Mouse (Mus musculus) Patski (cell line): Measurements from ENCODE around the gene Slc26a5. TPM values are rescaled to one million over a fixed set of nuclear protein-coding genes. Genes with fewer than 3 reads are reported as not detected.

Source experiments
- ATAC-seq: fragments of 100-300 bp; one replicate; pipeline ENCODE4 v1.8.0; 2021
- CTCF ChIA-PET: fragments of 350-600 bp; sonication (Branson Sonifier 250); formaldehyde crosslinking; loops from one replicate; lab custom pipeline; 2022; ENCODE audit warnings: inconsistent platforms; lab: Charles Lee
- POLR2A ChIA-PET: fragments of 350-600 bp; sonication (Branson Sonifier 250); formaldehyde crosslinking; loops from one replicate; lab custom pipeline; 2022; ENCODE audit warnings: antibody characterized with exemption, inconsistent platforms; lab: Charles Lee
- DNase-seq: peaks from one replicate; pipeline ENCODE4 v3.0.0-alpha.2; 2011; ENCODE audit warnings: low read depth, low spot score
- H3K27me3 ChIP-seq: fragments of 371-371 bp; one replicate; pipeline ENCODE4 v1.5.1; 2021
- CTCF ChIP-seq: fragments of 100-300 bp; IDR thresholded peaks from one replicate; pipeline ENCODE4 v1.5.1; 2021
- in situ Hi-C: fragments of 300-500 bp; cut with MboI; formaldehyde crosslinking; loops from 3 replicates; pipeline ENCODE4 v1.11.1; 2018; ENCODE audit warnings: low pct_unique_long_range_greater_than_20kb, mixed read lengths
- polyA plus RNA-seq: library from polyadenylated mRNA; unstranded; gene quantifications from one replicate; pipeline ENCODE4 v1.2.3, GENCODE M21; 2021

Slc26a5 gene
- not detected for polyA plus RNA-seq

DNA sequence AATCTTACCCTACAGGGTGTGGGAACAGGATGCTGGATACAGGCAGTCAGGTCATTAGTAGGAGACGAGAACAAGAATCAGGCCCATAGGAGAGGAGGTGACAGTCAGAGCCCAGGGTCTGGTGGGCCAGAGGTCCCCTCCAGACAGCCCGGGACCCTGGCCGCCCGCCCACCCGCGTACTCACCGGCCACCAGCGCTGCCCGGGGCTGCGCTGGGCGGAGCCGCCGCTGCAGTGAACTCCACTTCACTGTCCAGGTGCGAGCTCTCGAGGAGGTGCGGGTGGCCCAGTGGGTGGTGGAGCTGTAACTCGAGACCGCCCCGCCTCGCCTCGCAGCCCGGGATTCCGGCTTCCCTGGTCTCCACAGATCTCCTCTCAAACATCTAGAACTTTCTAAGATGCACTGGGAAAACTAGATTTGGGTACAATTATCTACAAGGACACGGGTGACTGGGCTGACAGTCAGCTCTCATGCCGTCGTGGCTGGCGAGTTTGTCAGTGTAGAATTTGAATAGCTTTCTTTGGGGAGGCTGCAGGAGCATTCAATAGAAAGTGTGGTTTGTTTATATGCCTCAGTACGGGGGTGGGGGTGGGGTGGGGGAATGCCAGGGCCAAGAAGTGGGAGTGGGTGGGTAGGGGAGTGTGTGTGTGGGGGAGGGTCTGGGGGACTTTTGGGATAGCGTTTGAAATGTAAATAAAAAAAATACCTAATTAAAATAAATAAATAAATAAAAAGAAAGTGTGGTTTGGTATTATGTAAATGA is at the start of gene Slc26a5:
Gene Slc26a5, minus strand, starts transcription at position 259 of the 762 bp plus-strand sequence.
- CTCF ChIA-PET: interaction anchor here (1.5 kb wide), 1 partner anchor 18 kb away, joined by 3 read pairs; no protein-coding TSS in a partner anchor
- no peak for TF ChIP-seq CTCF
- no peak for ATAC-seq
- H3K27me3 ChIP-seq: peaks cover 49% of the 10 kb centered on the region
- DNase-seq: no peak
- in situ Hi-C loops: no loop called here
- POLR2A ChIA-PET: no interaction called here

DNA sequence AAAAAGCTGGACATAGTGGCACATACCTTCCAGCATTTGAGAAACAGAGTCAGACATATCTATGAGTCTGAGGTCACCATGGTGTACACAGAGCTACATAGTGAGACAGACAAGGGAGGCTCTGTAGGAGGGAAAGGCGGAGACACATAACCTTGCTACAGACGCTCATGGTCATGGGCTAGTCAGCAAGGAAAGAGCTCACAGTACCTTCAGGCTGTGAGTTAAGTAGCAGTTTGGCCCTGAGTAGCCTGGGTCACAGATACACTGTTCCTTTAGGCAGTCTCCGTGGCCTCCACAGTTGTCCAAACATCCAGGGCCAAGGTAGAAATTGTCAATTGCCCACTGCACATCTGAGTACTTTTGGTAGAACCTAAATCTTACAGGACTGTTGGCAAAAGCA is 49.4 kb upstream of the Slc26a5 start:
- DNase-seq (no peak), ATAC-seq (no peak)

DNA sequence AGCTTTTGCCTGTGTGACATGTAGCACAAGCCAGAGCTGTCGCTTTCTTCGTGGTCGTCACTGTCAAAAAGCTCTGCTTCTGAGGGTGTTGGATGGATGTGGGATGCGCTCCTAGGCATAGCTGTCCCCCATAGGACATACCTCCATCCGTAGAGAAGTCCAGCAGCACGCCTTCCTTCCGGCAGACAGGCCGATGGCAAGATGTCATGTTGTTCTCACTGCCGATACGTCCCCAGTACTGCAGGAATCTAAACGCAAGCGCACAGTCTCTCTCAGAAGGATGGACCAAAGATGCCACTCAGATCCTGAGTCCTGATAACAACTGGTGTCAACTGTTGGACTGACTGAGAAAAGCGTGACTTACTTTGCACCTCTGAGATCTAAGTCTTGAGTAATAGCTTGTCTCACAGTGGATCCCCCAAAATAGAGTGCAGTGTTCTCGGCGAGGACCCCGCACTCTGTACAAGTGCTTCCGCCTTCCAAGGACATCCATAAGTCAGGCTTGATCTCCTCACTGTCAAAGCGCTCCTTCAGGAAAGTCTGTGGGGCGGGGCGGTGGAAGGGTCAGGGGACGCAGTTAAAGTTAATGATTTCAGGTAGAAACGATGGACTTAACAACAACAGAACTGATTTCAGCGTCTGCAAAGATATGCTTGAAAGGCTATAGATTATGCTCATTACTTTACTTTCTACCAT is 47.6 kb upstream of the Slc26a5 start:
- CTCF ChIA-PET: no interaction called here
- DNase-seq: no peak

More for the DNA sequence above, 49.4 kb upstream of the Slc26a5 start:
- ChIA-PET CTCF (no interaction called here), POLR2A (no interaction called here)
- no peak for TF ChIP-seq CTCF
- in situ Hi-C loops: no loop called here
- peaks cover 10% of the 10 kb centered on the region for H3K27me3 ChIP-seq

DNA sequence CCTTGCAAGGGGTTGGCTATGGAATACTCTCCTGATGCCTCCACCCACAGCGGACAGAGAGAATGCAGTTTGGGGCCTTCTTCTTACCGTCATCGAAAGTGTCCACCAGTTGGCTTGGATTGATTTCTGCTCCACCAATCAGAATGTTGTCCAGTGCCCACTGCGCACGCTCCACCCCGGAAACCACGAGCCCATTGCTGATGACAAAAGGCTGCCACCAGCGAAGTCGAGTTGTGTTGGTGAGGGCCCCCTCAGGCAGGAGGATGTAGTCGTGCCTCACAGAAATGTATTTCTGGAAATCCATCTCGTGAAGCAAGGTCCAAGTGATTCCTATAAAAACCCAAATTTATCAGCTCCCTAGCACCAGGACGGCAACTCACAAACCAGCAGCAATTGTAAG is 45.3 kb upstream of the Slc26a5 start:
- ATAC-seq (no peak), DNase-seq (no peak)
- POLR2A ChIA-PET: no interaction called here
- H3K27me3 ChIP-seq: peaks cover 13% of the 10 kb centered on the region
- in situ Hi-C loops: no loop called here
- CTCF ChIA-PET: interaction anchor here (1.5 kb wide), 1 partner anchor 9 kb away, joined by 3 read pairs; no protein-coding TSS in a partner anchor
- no peak for TF ChIP-seq CTCF

More for the DNA sequence above, 47.6 kb upstream of the Slc26a5 start:
- POLR2A ChIA-PET: no interaction called here
- ATAC-seq: no peak
- no peak for TF ChIP-seq CTCF
- H3K27me3 ChIP-seq: peaks cover 13% of the 10 kb centered on the region
- in situ Hi-C loops: no loop called here

DNA sequence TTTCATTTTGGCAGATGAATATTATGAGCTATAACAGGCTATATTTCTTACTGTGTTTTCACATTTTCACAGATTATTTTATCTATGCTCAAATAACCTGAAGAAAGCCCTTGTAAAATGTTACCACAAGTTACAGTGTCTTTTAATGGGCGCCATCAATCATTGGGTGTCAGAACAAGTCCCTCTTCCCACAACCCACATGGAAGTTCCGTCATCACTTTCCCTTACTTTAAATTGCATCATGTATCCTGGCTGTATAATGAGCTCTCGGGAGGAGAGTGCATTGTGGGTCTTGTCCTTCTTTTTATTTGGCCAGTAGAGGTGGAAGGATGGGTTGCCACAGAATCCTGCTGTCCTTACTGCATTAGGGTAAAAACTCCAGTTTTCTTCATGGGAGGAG is 44.3 kb upstream of the Slc26a5 start:
- TF ChIP-seq CTCF: no peak
- in situ Hi-C loops: no loop called here
- DNase-seq (no peak), ATAC-seq (no peak)
- peaks cover 18% of the 10 kb centered on the region for H3K27me3 ChIP-seq
- ChIA-PET POLR2A (no interaction called here), CTCF (interaction anchor here (1.5 kb wide), 1 partner anchor 10 kb away, joined by 3 read pairs; no protein-coding TSS in a partner anchor)

DNA sequence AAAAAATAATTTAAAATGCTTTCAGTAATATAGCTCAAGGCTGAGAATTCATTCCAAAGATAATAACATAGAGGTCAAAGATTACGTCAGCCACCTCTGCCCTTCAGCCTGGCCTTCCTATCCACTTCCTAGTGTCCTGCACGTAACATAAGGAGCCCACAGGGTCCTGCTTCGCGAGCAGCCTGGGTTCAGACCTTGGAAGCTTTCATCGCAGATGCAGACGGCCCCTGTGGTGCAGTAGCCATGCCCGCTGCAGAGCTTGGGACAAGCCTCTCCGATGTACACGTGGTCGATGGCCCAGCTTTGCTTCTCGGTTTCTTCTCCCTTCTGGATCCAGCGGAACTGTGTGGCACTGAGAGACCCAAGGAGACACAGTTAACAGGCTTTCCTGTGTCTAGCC is 36.0 kb upstream of the Slc26a5 start:
- no peak for TF ChIP-seq CTCF
- in situ Hi-C loops: no loop called here
- POLR2A ChIA-PET: interaction anchor here (0.8 kb wide), 1 partner anchor 11 kb away, joined by 3 read pairs; no protein-coding TSS in a partner anchor
- DNase-seq (no peak), ATAC-seq (no peak)
- peaks cover 42% of the 10 kb centered on the region for H3K27me3 ChIP-seq
- CTCF ChIA-PET: no interaction called here

DNA sequence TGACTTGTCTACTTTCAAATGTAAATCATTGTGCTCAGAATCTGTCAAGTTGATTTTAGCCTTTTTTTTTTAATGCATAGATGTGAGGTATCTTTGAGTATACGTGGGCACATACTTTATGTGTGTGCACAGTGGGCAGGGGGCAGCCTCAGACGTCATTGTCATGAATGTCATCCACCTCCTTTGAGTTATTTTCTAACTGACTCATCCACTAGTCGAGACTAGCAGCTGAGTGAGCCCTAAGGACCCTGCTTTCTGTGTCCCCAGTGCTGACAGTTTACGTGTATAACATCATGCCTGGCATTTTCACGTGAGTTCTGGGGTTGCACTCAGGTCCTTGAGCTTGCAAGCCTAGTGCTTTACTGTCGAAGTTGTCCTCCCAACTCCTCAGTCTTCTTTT is 35.5 kb upstream of the Slc26a5 start:
- H3K27me3 ChIP-seq: peaks cover 42% of the 10 kb centered on the region
- CTCF ChIA-PET: no interaction called here
- TF ChIP-seq CTCF: no peak
- in situ Hi-C loops: no loop called here
- ATAC-seq (no peak), DNase-seq (no peak)
- POLR2A ChIA-PET: interaction anchor here (0.8 kb wide), 1 partner anchor 10 kb away, joined by 3 read pairs; no protein-coding TSS in a partner anchor

DNA sequence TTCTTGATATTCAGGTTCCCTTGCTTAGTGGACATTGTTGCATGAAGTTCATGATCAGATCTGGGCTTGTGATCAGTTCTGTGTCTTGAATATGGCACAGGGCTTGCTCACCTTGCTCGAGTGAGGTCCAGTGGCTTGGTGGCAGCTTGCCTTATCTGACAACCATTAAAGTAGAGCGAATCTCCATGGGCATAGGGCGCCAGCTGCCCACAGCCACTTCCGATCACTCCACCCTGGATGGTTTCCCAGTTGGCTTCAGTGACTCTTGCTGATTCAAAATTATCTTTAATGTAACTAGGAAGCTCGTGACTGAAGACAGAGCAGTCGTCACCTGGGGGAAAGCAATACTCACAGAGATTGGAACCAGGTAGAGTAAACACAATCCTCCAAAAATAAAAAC is 33.5 kb upstream of the Slc26a5 start:
- DNase-seq (no peak), ATAC-seq (no peak)
- ChIA-PET POLR2A (no interaction called here), CTCF (interaction anchor here (1.1 kb wide), 1 partner anchor 1326 kb away, joined by 3 read pairs; no protein-coding TSS in a partner anchor)
- TF ChIP-seq CTCF: no peak
- in situ Hi-C loops: no loop called here
- H3K27me3 ChIP-seq: peaks cover 31% of the 10 kb centered on the region

DNA sequence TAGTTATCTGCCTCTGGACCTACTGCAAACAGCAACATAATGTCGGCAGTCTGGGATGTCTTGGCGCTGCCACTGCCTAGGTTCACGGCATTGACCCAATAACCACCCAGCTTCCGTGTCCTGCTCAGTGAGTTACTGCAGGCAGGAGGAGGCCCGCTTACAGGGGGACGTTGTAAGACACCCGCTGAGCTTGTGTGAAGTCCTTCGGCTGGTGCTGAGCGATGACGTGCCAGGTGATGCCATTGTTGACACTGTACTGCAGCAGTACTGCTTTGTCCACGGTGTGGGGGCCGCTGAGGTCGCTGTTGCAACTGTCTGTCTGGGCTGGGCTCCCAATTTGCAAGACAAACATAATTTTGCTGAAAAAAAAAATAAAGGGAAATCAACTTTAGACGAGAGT is 31.2 kb upstream of the Slc26a5 start:
- ATAC-seq: no peak

DNA sequence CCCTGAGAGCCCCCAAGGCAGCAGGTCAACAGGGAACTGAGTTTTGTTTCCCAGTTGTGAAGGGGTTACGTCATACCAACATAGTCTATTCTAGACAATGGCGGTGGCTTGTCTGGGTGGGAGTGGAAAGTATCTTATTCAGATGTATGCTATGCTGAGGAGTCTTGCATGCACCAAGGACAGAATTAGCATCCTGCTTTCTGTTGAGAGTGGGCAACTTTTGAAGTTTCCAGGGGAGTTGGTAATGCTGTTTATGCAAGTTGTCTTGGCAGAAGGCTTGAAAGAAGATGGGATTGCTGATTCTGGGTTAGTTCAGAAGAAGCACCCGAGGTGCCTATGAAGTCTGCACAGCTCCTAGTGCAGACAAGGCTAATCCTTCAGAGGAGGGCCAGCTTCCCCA is 28.8 kb upstream of the Slc26a5 start:
- ChIA-PET CTCF (no interaction called here), POLR2A (no interaction called here)
- in situ Hi-C loops: no loop called here
- ATAC-seq (no peak), DNase-seq (no peak)
- peaks cover 57% of the 10 kb centered on the region for H3K27me3 ChIP-seq
- no peak for TF ChIP-seq CTCF

More for the DNA sequence above, 31.2 kb upstream of the Slc26a5 start:
- DNase-seq: no peak
- no peak for TF ChIP-seq CTCF
- peaks cover 47% of the 10 kb centered on the region for H3K27me3 ChIP-seq
- POLR2A ChIA-PET: no interaction called here
- CTCF ChIA-PET: no interaction called here
- in situ Hi-C loops: no loop called here

DNA sequence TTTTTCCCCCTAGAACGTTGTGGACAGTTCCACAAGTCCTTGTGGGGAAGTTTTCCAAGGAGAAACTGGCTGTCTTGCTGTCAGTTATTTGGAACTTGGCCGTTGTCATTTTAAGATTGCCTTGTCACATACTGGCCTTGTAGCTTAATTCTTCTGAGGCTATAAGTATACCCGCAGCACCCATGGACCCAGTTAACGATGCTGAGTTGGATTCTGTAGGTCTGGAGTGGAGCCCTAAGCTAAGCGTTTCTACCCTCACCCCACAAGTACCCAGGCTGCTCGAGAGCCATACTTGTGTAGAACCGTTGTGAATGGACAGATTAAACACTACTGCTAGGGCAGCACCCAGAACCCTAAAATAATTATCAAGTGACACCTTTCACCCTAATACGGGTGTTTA is 1.3 kb upstream of the Slc26a5 start:
- no peak for ATAC-seq
- no peak for TF ChIP-seq CTCF
- CTCF ChIA-PET: interaction anchor here (1.5 kb wide), 1 partner anchor 19 kb away, joined by 3 read pairs; no protein-coding TSS in a partner anchor

More for the DNA sequence above, 1.3 kb upstream of the Slc26a5 start:
- no peak for DNase-seq
- in situ Hi-C loops: no loop called here
- POLR2A ChIA-PET: no interaction called here
- H3K27me3 ChIP-seq: peaks cover 37% of the 10 kb centered on the region
